Mouse (Mus musculus): ENCODE measurements around the gene Unc5a. TPM values are rescaled to one million over a fixed set of nuclear protein-coding genes. Genes with fewer than 3 reads are reported as not detected.

The Unc5a gene
- polyA plus RNA-seq, 1 experiment from 2014 or later = 0.55 TPM

DNA sequence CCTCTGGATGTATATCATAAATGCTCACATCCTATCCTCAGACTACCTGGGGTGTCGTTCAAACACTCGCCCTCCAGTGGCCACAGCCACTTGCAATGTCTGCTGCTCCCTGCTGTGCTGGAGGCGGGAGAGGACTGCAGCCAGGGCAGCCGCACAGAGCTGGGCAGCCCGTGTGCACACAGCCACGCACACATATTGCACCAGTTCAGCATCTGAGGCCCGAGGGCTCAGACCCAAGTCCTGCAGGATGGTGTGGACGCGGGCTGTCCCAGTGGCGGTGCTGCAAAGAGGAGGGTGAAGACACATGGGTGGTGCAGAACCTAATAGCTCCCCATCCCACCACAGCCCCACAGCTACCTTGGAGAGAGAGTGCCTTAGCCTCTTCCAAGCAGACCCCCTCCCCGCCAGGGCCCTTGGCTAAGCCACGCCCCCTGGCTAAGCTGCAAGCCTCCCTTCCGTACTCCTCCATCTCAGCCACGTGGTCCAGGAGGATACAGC is 62.8 kb downstream of the Unc5a start:
- no peaks in the 10 kb centered on the region for H3K36me3 ChIP-seq (replicated peaks; ENCODE audit: insufficient read depth, low read length)
- H3K9ac ChIP-seq (replicated peaks) = no peak overlapping the region
- no peaks in the 10 kb centered on the region for H3K4me1 ChIP-seq (ENCODE audit: insufficient read depth)
- TF ChIP-seq CTCF (IDR thresholded peaks at IDR 0.05; ENCODE audit: low read depth) = peak; percentile 30
- TF ChIP-seq EP300 (IDR thresholded peaks at IDR 0.05; ENCODE audit: low read depth) = no peak
- H3K27ac ChIP-seq (ENCODE audit: low read depth) = no peak overlapping the region
- no peaks in the 10 kb centered on the region for H3K9me3 ChIP-seq (ENCODE audit: low read length)
- no peak for DNase-seq
- 25% methylated on average over 14 of the region's 14 CpGs for WGBS (ENCODE audit: insufficient replicate concordance)
- no peaks in the 10 kb centered on the region for H3K27me3 ChIP-seq (ENCODE audit: insufficient read depth, low read length)
- H3K4me2 ChIP-seq (ENCODE audit: low read depth, low read length) = no peak overlapping the region
- no peak overlapping the region for H3K4me3 ChIP-seq (ENCODE audit: low read depth, low read length)
- no peak for ATAC-seq

GRCm38 (mm10) chr13:55013702-55014344 is 64.6 kb downstream of the Unc5a start:
- Histone ChIP-seq H3K4me3 (ENCODE audit: low read depth, low read length) (no peak overlapping the region), H3K27me3 (ENCODE audit: insufficient read depth, low read length) (no peaks in the 10 kb centered on the region), H3K27ac (ENCODE audit: low read depth) (no peak overlapping the region), H3K4me1 (ENCODE audit: insufficient read depth) (no peaks in the 10 kb centered on the region), H3K9ac (replicated peaks) (no peak overlapping the region), H3K36me3 (replicated peaks; ENCODE audit: insufficient read depth, low read length) (no peaks in the 10 kb centered on the region), H3K9me3 (ENCODE audit: low read length) (no peaks in the 10 kb centered on the region), H3K4me2 (ENCODE audit: low read depth, low read length) (no peak overlapping the region)
- no peak for TF ChIP-seq EP300 (IDR thresholded peaks at IDR 0.05; ENCODE audit: low read depth)
- TF ChIP-seq CTCF (IDR thresholded peaks at IDR 0.05; ENCODE audit: low read depth) = peak; percentile 34
- DNase-seq (no peak), ATAC-seq (no peak)
- WGBS (ENCODE audit: insufficient replicate concordance) = 38% methylated on average over 9 of the region's 9 CpGs

- Histone ChIP-seq H3K27ac (ENCODE audit: low read depth) (no peak overlapping the region), H3K4me3 (ENCODE audit: low read depth, low read length) (no peak overlapping the region), H3K4me2 (ENCODE audit: low read depth, low read length) (no peak overlapping the region), H3K4me1 (ENCODE audit: insufficient read depth) (no peaks in the 10 kb centered on the region), H3K9me3 (ENCODE audit: low read length) (no peaks in the 10 kb centered on the region), H3K36me3 (replicated peaks; ENCODE audit: insufficient read depth, low read length) (no peaks in the 10 kb centered on the region), H3K27me3 (ENCODE audit: insufficient read depth, low read length) (no peaks in the 10 kb centered on the region), H3K9ac (replicated peaks) (no peak overlapping the region)
- TF ChIP-seq CTCF (IDR thresholded peaks at IDR 0.05; ENCODE audit: low read depth) (no peak), EP300 (IDR thresholded peaks at IDR 0.05; ENCODE audit: low read depth) (no peak)
- no peak for ATAC-seq
- 70% methylated on average over 9 of the region's 9 CpGs for WGBS (ENCODE audit: insufficient replicate concordance)
- no peak for DNase-seq
Measured at GRCm38 (mm10) chr13:55014451-55014850, 65.2 kb downstream of the Unc5a start.

DNA sequence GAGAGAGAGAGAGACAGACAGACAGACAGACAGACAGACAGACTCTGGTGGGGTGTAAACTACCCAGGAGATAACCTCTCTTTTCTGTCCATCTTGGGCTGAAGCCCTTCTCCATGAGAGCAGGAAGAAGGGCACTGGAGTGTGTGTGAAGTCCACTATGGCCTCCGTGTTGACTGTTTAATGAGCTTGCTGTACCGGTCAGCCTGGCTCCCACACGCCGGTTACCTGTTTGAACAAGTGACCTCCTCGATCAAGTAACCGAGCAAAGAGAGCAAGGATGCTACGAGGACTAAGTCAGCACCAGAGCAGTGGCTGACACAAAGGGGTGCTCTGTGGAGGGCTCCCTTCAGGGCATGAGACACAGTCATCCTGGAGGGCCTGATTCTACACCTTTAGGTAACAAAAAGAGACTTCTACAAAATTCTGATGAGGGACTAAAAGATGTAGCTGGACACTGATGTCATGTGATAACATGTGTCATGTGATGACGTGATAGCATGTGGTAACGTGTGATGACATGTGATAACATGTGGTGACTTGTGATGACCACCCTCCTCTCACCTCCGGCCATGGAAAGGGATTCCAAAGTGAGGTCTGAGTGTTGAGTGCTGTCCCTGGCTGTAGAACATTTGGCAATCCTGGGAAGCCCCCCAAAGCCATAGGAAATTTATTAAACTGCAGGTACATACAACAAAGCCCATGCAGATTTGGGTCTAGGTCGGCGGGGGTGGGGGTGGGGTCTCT is 68.1 kb downstream of the Unc5a start:
- no peak for ATAC-seq
- DNase-seq = no peak

DNA sequence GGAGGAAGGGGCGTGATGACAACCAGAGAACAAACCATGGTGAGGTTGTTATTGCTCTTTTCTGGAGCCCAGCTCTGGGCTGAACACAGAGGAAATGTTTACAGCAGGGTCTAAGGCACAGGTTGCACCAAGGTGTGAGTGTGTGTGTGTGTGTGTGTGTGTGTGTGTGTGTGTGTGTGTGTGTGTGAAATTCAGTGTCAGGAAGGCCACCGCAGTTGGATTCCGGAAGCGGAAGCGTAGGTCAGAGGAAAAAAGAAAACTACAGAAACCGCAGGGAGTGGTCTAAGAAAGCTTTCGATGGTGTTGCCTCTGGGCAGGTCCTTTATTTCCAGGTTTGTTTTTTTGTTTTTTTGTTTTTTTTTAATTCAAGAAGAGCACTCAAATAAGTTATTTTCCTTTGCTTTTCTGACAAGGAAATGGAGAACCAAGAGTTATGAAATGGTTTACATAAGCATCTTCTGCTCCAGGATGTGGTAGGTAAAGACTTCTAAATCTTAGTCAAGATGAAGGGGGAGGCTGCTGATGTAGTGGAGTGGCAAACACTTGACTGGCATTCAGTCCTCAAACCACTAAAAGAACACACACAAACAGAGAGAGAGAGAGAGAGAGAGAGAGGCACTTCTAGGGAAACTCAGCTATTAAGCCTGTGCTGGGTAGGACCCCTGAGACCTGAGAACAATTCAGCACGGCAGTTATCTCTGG is 68.8 kb downstream of the Unc5a start:
- TF ChIP-seq CTCF (IDR thresholded peaks at IDR 0.05; ENCODE audit: low read depth) (no peak), EP300 (IDR thresholded peaks at IDR 0.05; ENCODE audit: low read depth) (no peak)
- Histone ChIP-seq H3K9ac (replicated peaks) (no peak overlapping the region), H3K4me1 (ENCODE audit: insufficient read depth) (peaks cover 11% of the 10 kb centered on the region), H3K27ac (ENCODE audit: low read depth) (peak overlapping the region; percentile 51; the same call in 1 of the 2 replicates), H3K36me3 (replicated peaks; ENCODE audit: insufficient read depth, low read length) (no peaks in the 10 kb centered on the region), H3K9me3 (ENCODE audit: low read length) (no peaks in the 10 kb centered on the region), H3K4me3 (ENCODE audit: low read depth, low read length) (no peak overlapping the region), H3K27me3 (ENCODE audit: insufficient read depth, low read length) (no peaks in the 10 kb centered on the region), H3K4me2 (ENCODE audit: low read depth, low read length) (peak overlapping the region; percentile 57; the same call in 1 of the 2 replicates)
- 75% methylated on average over 8 of the region's 8 CpGs for WGBS (ENCODE audit: insufficient replicate concordance)
- DNase-seq (no peak), ATAC-seq (no peak)

More for the DNA sequence above, 68.1 kb downstream of the Unc5a start:
- no peak for TF ChIP-seq EP300 (IDR thresholded peaks at IDR 0.05; ENCODE audit: low read depth)
- TF ChIP-seq CTCF (IDR thresholded peaks at IDR 0.05; ENCODE audit: low read depth) = no peak
- Histone ChIP-seq H3K4me1 (ENCODE audit: insufficient read depth) (peaks cover 4% of the 10 kb centered on the region; the same call in 1 of the 2 replicates), H3K9me3 (ENCODE audit: low read length) (no peaks in the 10 kb centered on the region), H3K36me3 (replicated peaks; ENCODE audit: insufficient read depth, low read length) (no peaks in the 10 kb centered on the region), H3K4me3 (ENCODE audit: low read depth, low read length) (no peak overlapping the region), H3K27ac (ENCODE audit: low read depth) (no peak overlapping the region), H3K4me2 (ENCODE audit: low read depth, low read length) (no peak overlapping the region), H3K27me3 (ENCODE audit: insufficient read depth, low read length) (no peaks in the 10 kb centered on the region), H3K9ac (replicated peaks) (no peak overlapping the region)
- WGBS (ENCODE audit: insufficient replicate concordance) = 72% methylated on average over 12 of the region's 12 CpGs

DNA sequence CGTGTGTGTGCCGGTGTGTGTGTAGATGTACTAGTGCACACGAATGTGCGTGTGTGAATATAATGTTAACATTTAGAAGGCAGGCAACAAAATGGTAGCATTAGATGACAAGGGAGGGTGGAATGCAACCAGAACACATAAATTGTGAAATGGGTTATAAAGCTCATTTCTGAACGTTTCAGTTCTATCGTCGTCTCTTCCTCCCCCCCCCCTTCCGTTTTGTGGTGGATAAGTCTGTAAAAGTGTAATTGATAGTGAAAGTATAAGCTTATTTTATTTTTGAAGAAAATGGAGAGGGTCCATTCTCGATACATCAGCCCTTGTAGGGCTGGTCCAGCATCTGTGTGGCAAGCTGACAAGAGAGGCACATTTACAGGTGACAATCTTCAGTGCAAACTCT is 69.5 kb downstream of the Unc5a start:
- ATAC-seq = no peak
- H3K4me2 ChIP-seq (ENCODE audit: low read depth, low read length) = peak overlapping the region; percentile 57

More for the DNA sequence above, 69.5 kb downstream of the Unc5a start:
- H3K27me3 ChIP-seq (ENCODE audit: insufficient read depth, low read length) = no peaks in the 10 kb centered on the region
- H3K9ac ChIP-seq (replicated peaks) = no peak overlapping the region
- H3K9me3 ChIP-seq (ENCODE audit: low read length) = no peaks in the 10 kb centered on the region
- H3K4me3 ChIP-seq (ENCODE audit: low read depth, low read length) = no peak overlapping the region
- H3K4me1 ChIP-seq (ENCODE audit: insufficient read depth) = peaks cover 14% of the 10 kb centered on the region
- no peak for DNase-seq
- 71% methylated on average over 9 of the region's 9 CpGs for WGBS (ENCODE audit: insufficient replicate concordance)
- no peak for TF ChIP-seq EP300 (IDR thresholded peaks at IDR 0.05; ENCODE audit: low read depth)
- TF ChIP-seq CTCF (IDR thresholded peaks at IDR 0.05; ENCODE audit: low read depth) = no peak
- H3K36me3 ChIP-seq (replicated peaks; ENCODE audit: insufficient read depth, low read length) = no peaks in the 10 kb centered on the region
- peak overlapping the region; percentile 51; the same call in 1 of the 2 replicates for H3K27ac ChIP-seq (ENCODE audit: low read depth)

Measured in liver, postnatal 0 days (tissue).